Mouse (Mus musculus) liver, adult 2 months (tissue): ENCODE results near the gene 1110065P20Rik. TPM values are rescaled to one million over a fixed set of nuclear protein-coding genes. Genes with fewer than 3 reads are reported as not detected.

Experiments
- DNase-seq: peaks from one replicate; pipeline ENCODE4 v3.0.0-alpha.2; 2011; ENCODE audit warnings: low read depth, low spot score; ENCODE audit errors: extremely low read depth
- H3K27ac ChIP-seq: fragments of 200-500 bp; replicated peaks from 2 replicates; pipeline ENCODE4 v1.5.1; 2012; ENCODE audit warnings: low read depth, mild to moderate bottlenecking, control low read depth, inconsistent platforms, low read length; ENCODE audit not compliant: insufficient read depth
- H3K27me3 ChIP-seq: fragments of 200-500 bp; 2 replicates; pipeline ENCODE4 v1.6.1; 2012; ENCODE audit warnings: mild to moderate bottlenecking, moderate library complexity, low read length, inconsistent platforms; ENCODE audit not compliant: control insufficient read depth, insufficient read depth
- H3K36me3 ChIP-seq: fragments of 200-500 bp; 2 replicates; pipeline ENCODE4 v1.6.1; 2012; ENCODE audit warnings: low read length, inconsistent platforms; ENCODE audit not compliant: control insufficient read depth, insufficient read depth
- H3K4me1 ChIP-seq: fragments of 200-500 bp; 2 replicates; pipeline ENCODE4 v1.6.1; 2011; ENCODE audit warnings: low read length; ENCODE audit not compliant: control insufficient read depth, insufficient read depth
- H3K4me3 ChIP-seq: fragments of 200-500 bp; 2 replicates; pipeline ENCODE4 v1.5.1; 2011; ENCODE audit warnings: low read depth, mild to moderate bottlenecking, control low read depth, low read length, moderate library complexity; ENCODE audit not compliant: insufficient read depth
- H3K79me2 ChIP-seq: fragments of 200-500 bp; 2 replicates; pipeline ENCODE4 v1.6.1; 2012; ENCODE audit warnings: inconsistent platforms, mild to moderate bottlenecking, low read length, moderate library complexity; ENCODE audit not compliant: control insufficient read depth, insufficient read depth
- H3K9ac ChIP-seq: fragments of 200-500 bp; 2 replicates; pipeline ENCODE4 v1.6.1; 2012; ENCODE audit warnings: low read depth, mild to moderate bottlenecking, control low read depth, inconsistent platforms, low read length
- CTCF ChIP-seq: fragments of 200-500 bp; IDR thresholded peaks from 2 replicates; pipeline ENCODE4 v1.5.1; 2011; ENCODE audit warnings: low read depth, low read length, control low read depth
- POLR2A ChIP-seq: fragments of 200-500 bp; IDR thresholded peaks from 2 replicates; pipeline ENCODE4 v1.6.1; 2011; ENCODE audit warnings: low read length, control low read depth; ENCODE audit not compliant: insufficient read depth; ENCODE audit errors: extremely low read depth
- WGBS: fragments of 180-500 bp; shearing (Covaris S2); methylation state at CpG from one replicate; pipeline ENCODE4 v1.1.7; 2018; 5-methylcytosine and 5-hydroxymethylcytosine counted together
- polyA plus RNA-seq: library from polyadenylated mRNA; depleted of rRNA; stranded (reverse); fragments of >200 nt; gene quantifications from 2 replicates; pipeline ENCODE4 v1.2.3, GENCODE M21; 2012; rRNA removed
- total RNA-seq: library from RNA; depleted of rRNA; stranded (reverse); fragments of >200 nt; gene quantifications from 2 replicates; pipeline ENCODE4 v1.2.3, GENCODE M21; 2014; rRNA removed

1110065P20Rik gene
- total RNA-seq (35.5 and 41.5 TPM in 2 replicates), polyA plus RNA-seq (43.5 and 49.9 TPM in 2 replicates)

- peak; percentile 60 for DNase-seq
- TF ChIP-seq POLR2A (no peak), CTCF (no peak)
- WGBS = under 1% methylated on average over 75 of the region's 75 CpGs
- H3K9ac ChIP-seq = peak within 1 kb of the TSS; percentile 97
- peak within 1 kb of the TSS; percentile 77 for H3K27ac ChIP-seq
- peak within 1 kb of the TSS; percentile 87 for H3K4me3 ChIP-seq
- peaks cover 16% of the 10 kb centered on the region; the same call in 1 of the 2 replicates for H3K79me2 ChIP-seq
- H3K4me1 ChIP-seq = peaks cover 13% of the 10 kb centered on the region
- peaks cover 28% of the 10 kb centered on the region for H3K36me3 ChIP-seq
- H3K27me3 ChIP-seq = no peaks in the 10 kb centered on the region
Observed at GRCm38 (mm10) chr4:124850933-124851658, at the start of gene 1110065P20Rik. 1110065P20Rik (minus strand) TSS chr4:124851196.

- no peak for DNase-seq
- 46% methylated on average over 5 of the region's 5 CpGs for WGBS
- Histone ChIP-seq H3K4me3 (no peak overlapping the region), H3K4me1 (no peaks in the 10 kb centered on the region), H3K27me3 (peaks cover 1% of the 10 kb centered on the region; the same call in 1 of the 2 replicates), H3K79me2 (no peaks in the 10 kb centered on the region), H3K36me3 (no peaks in the 10 kb centered on the region), H3K9ac (no peak overlapping the region), H3K27ac (no peak overlapping the region)
- TF ChIP-seq CTCF (no peak), POLR2A (no peak)
Observed at GRCm38 (mm10) chr4:124899906-124900305, 48.9 kb upstream of the 1110065P20Rik start.

- Histone ChIP-seq H3K79me2 (no peaks in the 10 kb centered on the region), H3K27ac (no peak overlapping the region), H3K4me3 (no peak overlapping the region), H3K27me3 (peaks cover 10% of the 10 kb centered on the region), H3K36me3 (no peaks in the 10 kb centered on the region), H3K4me1 (no peaks in the 10 kb centered on the region), H3K9ac (no peak overlapping the region)
- whole genome bisulfite sequencing = 75% methylated on average over 10 of the region's 10 CpGs
- no peak for DNase-seq
- TF ChIP-seq CTCF = no peak
- no peak for TF ChIP-seq POLR2A
Observed at GRCm38 (mm10) chr4:124898428-124898827, 47.4 kb upstream of the 1110065P20Rik start.

- TF ChIP-seq POLR2A (no peak), CTCF (no peak)
- no peaks in the 10 kb centered on the region for H3K79me2 ChIP-seq
- no peak overlapping the region for H3K27ac ChIP-seq
- no peak overlapping the region for H3K4me3 ChIP-seq
- H3K9ac ChIP-seq = no peak overlapping the region
- H3K36me3 ChIP-seq = no peaks in the 10 kb centered on the region
- no peaks in the 10 kb centered on the region for H3K4me1 ChIP-seq
- 3% methylated on average over 83 of the region's 83 CpGs for WGBS
- peaks cover 10% of the 10 kb centered on the region for H3K27me3 ChIP-seq
- DNase-seq = no peak
Observed at GRCm38 (mm10) chr4:124894508-124895428, 43.8 kb upstream of the 1110065P20Rik start.

- no peak overlapping the region for H3K9ac ChIP-seq
- H3K4me3 ChIP-seq = no peak overlapping the region
- TF ChIP-seq CTCF = no peak
- TF ChIP-seq POLR2A = no peak
- no peaks in the 10 kb centered on the region for H3K79me2 ChIP-seq
- H3K27ac ChIP-seq = no peak overlapping the region
- H3K4me1 ChIP-seq = no peaks in the 10 kb centered on the region
- WGBS = 48% methylated on average over 6 of the region's 6 CpGs
- no peak for DNase-seq
- H3K27me3 ChIP-seq = peaks cover 10% of the 10 kb centered on the region
- H3K36me3 ChIP-seq = no peaks in the 10 kb centered on the region
Observed at GRCm38 (mm10) chr4:124893769-124894168, 42.8 kb upstream of the 1110065P20Rik start.
